Mouse (Mus musculus): ENCODE results near the gene Igsf11. TPM values are rescaled to one million over a fixed set of nuclear protein-coding genes. Genes with fewer than 3 reads are reported as not detected.

Igsf11 gene
- polyA plus RNA-seq, 1 experiment from 2014 or later: 1.6 TPM

DNA sequence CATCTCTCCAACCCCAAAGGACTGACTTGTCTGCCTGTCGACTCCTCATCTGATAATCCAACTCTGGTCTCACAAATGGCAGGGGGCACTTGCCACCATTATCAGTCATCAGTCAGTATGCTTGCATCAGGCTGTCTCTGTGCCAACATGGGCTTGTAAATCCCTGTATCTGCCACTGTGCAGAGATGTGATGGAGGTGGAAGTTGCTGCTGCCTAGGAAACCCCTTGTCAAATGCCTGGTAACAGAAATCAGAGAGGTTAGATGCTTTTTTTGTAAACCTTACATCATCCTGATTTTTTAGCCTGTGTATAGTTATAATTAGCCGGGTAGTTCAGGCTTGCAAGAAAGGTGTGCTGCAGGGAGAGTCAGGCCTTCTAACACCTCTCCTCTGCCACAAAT lies 69.4 kb downstream of the Igsf11 start:
- H3K9me3 ChIP-seq (ENCODE audit: control insufficient read depth): no peaks in the 10 kb centered on the region
- H3K4me2 ChIP-seq (replicated peaks; ENCODE audit: low read depth): no peak overlapping the region
- no peak for ATAC-seq
- H3K36me3 ChIP-seq (ENCODE audit: control insufficient read depth, insufficient read depth): no peaks in the 10 kb centered on the region
- H3K4me3 ChIP-seq (ENCODE audit: low read depth, low read length): no peak overlapping the region
- no peaks in the 10 kb centered on the region for H3K27me3 ChIP-seq (replicated peaks; ENCODE audit: control insufficient read depth, insufficient read depth, low read length)
- H3K4me1 ChIP-seq (replicated peaks; ENCODE audit: control insufficient read depth, insufficient read depth, low read length): no peaks in the 10 kb centered on the region
- no peak overlapping the region for H3K27ac ChIP-seq (ENCODE audit: low read depth, low read length)
- no peak overlapping the region for H3K9ac ChIP-seq (ENCODE audit: low read depth, low read length)
- TF ChIP-seq CTCF (IDR thresholded peaks at IDR 0.05; ENCODE audit: low read depth): no peak
- WGBS: 90% methylated on average over 2 of the region's 2 CpGs

- H3K9me3 ChIP-seq (ENCODE audit: control insufficient read depth): no peaks in the 10 kb centered on the region
- no peaks in the 10 kb centered on the region for H3K4me1 ChIP-seq (replicated peaks; ENCODE audit: control insufficient read depth, insufficient read depth, low read length)
- ATAC-seq: no peak
- 76% methylated on average over 9 of the region's 9 CpGs for WGBS
- no peak overlapping the region for H3K4me2 ChIP-seq (replicated peaks; ENCODE audit: low read depth)
- no peak overlapping the region for H3K4me3 ChIP-seq (ENCODE audit: low read depth, low read length)
- no peaks in the 10 kb centered on the region for H3K36me3 ChIP-seq (ENCODE audit: control insufficient read depth, insufficient read depth)
- no peak for TF ChIP-seq CTCF (IDR thresholded peaks at IDR 0.05; ENCODE audit: low read depth)
- no peak overlapping the region for H3K9ac ChIP-seq (ENCODE audit: low read depth, low read length)
- H3K27ac ChIP-seq (ENCODE audit: low read depth, low read length): no peak overlapping the region
- H3K27me3 ChIP-seq (replicated peaks; ENCODE audit: control insufficient read depth, insufficient read depth, low read length): no peaks in the 10 kb centered on the region
Measured at GRCm38 (mm10) chr16:38962695-38963094, 70.2 kb downstream of the Igsf11 start.

- Histone ChIP-seq H3K27ac (ENCODE audit: low read depth, low read length) (no peak overlapping the region), H3K36me3 (ENCODE audit: control insufficient read depth, insufficient read depth) (no peaks in the 10 kb centered on the region), H3K9ac (ENCODE audit: low read depth, low read length) (no peak overlapping the region), H3K4me2 (replicated peaks; ENCODE audit: low read depth) (no peak overlapping the region), H3K9me3 (ENCODE audit: control insufficient read depth) (no peaks in the 10 kb centered on the region), H3K4me1 (replicated peaks; ENCODE audit: control insufficient read depth, insufficient read depth, low read length) (no peaks in the 10 kb centered on the region), H3K27me3 (replicated peaks; ENCODE audit: control insufficient read depth, insufficient read depth, low read length) (no peaks in the 10 kb centered on the region), H3K4me3 (ENCODE audit: low read depth, low read length) (no peak overlapping the region)
- 85% methylated on average over 10 of the region's 10 CpGs for WGBS
- TF ChIP-seq CTCF (IDR thresholded peaks at IDR 0.05; ENCODE audit: low read depth): no peak
- ATAC-seq: no peak
Measured at GRCm38 (mm10) chr16:38967026-38967425, 74.6 kb downstream of the Igsf11 start.

DNA sequence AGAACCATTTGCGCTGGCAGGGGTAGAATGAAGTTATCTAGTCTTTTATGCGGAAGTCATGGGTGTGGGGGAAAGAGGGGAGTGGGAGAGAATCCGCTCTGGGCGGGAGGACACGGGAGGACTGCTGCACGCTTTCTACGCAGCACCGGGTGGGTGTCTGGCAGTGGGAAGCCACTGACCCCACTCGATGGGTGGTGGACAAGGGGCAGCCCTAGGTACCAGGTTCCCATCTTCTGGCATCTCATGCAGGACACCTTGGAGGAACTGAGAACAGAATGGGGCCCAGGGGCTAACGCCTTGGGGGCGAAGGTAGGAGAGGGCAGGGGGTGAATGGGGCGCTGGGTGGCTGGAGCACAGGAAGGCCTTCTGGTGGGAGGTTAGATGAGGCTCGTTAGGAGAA lies 83.7 kb downstream of the Igsf11 start:
- H3K4me3 ChIP-seq (ENCODE audit: low read depth, low read length): no peak overlapping the region
- H3K4me2 ChIP-seq (replicated peaks; ENCODE audit: low read depth): no peak overlapping the region
- no peak overlapping the region for H3K27ac ChIP-seq (ENCODE audit: low read depth, low read length)
- no peaks in the 10 kb centered on the region for H3K27me3 ChIP-seq (replicated peaks; ENCODE audit: control insufficient read depth, insufficient read depth, low read length)
- no peak for ATAC-seq
- H3K9me3 ChIP-seq (ENCODE audit: control insufficient read depth): no peaks in the 10 kb centered on the region
- TF ChIP-seq CTCF (IDR thresholded peaks at IDR 0.05; ENCODE audit: low read depth): no peak
- 72% methylated on average over 13 of the region's 13 CpGs for WGBS
- no peak overlapping the region for H3K9ac ChIP-seq (ENCODE audit: low read depth, low read length)
- H3K4me1 ChIP-seq (replicated peaks; ENCODE audit: control insufficient read depth, insufficient read depth, low read length): no peaks in the 10 kb centered on the region
- H3K36me3 ChIP-seq (ENCODE audit: control insufficient read depth, insufficient read depth): no peaks in the 10 kb centered on the region

DNA sequence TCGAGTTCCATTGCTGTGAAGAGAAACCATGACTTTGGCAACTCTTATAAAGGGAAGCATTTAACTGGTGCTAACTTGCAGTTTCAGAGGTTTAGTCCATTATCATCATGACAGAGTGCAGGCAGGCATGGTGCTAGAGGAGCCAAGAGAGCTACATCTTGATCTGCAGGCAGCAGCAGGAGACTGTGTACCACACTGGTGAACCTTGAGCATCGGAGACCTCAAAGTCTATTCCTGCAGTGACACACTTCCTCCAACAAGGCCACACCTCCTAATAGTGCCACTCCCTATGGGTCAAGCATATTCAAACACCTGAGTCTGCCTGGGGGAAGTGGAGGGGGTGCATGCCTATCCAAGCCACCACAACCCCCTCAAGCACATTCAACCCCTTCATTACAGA lies 86.1 kb downstream of the Igsf11 start:
- no peaks in the 10 kb centered on the region for H3K4me1 ChIP-seq (replicated peaks; ENCODE audit: control insufficient read depth, insufficient read depth, low read length)
- 78% methylated on average over 2 of the region's 2 CpGs for WGBS
- no peaks in the 10 kb centered on the region for H3K36me3 ChIP-seq (ENCODE audit: control insufficient read depth, insufficient read depth)
- TF ChIP-seq CTCF (IDR thresholded peaks at IDR 0.05; ENCODE audit: low read depth): no peak
- no peak for ATAC-seq
- no peak overlapping the region for H3K4me2 ChIP-seq (replicated peaks; ENCODE audit: low read depth)
- no peak overlapping the region for H3K27ac ChIP-seq (ENCODE audit: low read depth, low read length)
- no peak overlapping the region for H3K9ac ChIP-seq (ENCODE audit: low read depth, low read length)
- H3K4me3 ChIP-seq (ENCODE audit: low read depth, low read length): no peak overlapping the region
- no peaks in the 10 kb centered on the region for H3K9me3 ChIP-seq (ENCODE audit: control insufficient read depth)
- H3K27me3 ChIP-seq (replicated peaks; ENCODE audit: control insufficient read depth, insufficient read depth, low read length): no peaks in the 10 kb centered on the region

DNA sequence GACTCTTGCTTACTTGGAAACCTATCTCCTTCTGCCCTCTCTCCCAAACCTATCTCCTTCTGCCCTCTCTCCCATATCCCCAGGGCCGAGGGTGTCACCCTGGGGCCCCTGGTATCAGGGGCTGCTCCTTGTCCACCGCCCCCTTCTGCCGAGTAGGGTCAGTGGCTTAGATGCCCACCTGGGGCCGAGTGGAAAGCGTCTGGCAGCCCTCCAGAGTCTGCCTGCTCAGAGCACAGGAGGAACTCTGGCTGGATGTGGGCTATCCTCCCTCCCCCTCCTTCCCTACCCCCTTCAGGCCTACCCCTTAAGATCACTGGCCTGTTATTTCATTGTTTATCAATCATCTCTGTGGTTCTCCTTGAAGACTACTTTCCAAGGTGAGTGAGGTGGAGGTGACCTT lies 88.1 kb downstream of the Igsf11 start:
- H3K27ac ChIP-seq (ENCODE audit: low read depth, low read length): no peak overlapping the region
- no peak for ATAC-seq
- H3K9me3 ChIP-seq (ENCODE audit: control insufficient read depth): no peaks in the 10 kb centered on the region
- no peak overlapping the region for H3K9ac ChIP-seq (ENCODE audit: low read depth, low read length)
- H3K36me3 ChIP-seq (ENCODE audit: control insufficient read depth, insufficient read depth): no peaks in the 10 kb centered on the region
- WGBS: 45% methylated on average over 5 of the region's 5 CpGs
- H3K4me1 ChIP-seq (replicated peaks; ENCODE audit: control insufficient read depth, insufficient read depth, low read length): no peaks in the 10 kb centered on the region
- H3K4me3 ChIP-seq (ENCODE audit: low read depth, low read length): no peak overlapping the region
- H3K27me3 ChIP-seq (replicated peaks; ENCODE audit: control insufficient read depth, insufficient read depth, low read length): no peaks in the 10 kb centered on the region
- TF ChIP-seq CTCF (IDR thresholded peaks at IDR 0.05; ENCODE audit: low read depth): no peak
- no peak overlapping the region for H3K4me2 ChIP-seq (replicated peaks; ENCODE audit: low read depth)

- ATAC-seq: no peak
- H3K36me3 ChIP-seq (ENCODE audit: control insufficient read depth, insufficient read depth): no peaks in the 10 kb centered on the region
- no peak overlapping the region for H3K27ac ChIP-seq (ENCODE audit: low read depth, low read length)
- no peaks in the 10 kb centered on the region for H3K9me3 ChIP-seq (ENCODE audit: control insufficient read depth)
- no peak overlapping the region for H3K4me2 ChIP-seq (replicated peaks; ENCODE audit: low read depth)
- no peaks in the 10 kb centered on the region for H3K4me1 ChIP-seq (replicated peaks; ENCODE audit: control insufficient read depth, insufficient read depth, low read length)
- no peak overlapping the region for H3K9ac ChIP-seq (ENCODE audit: low read depth, low read length)
- no peak for TF ChIP-seq CTCF (IDR thresholded peaks at IDR 0.05; ENCODE audit: low read depth)
- WGBS: 36% methylated on average over 5 of the region's 5 CpGs
- H3K27me3 ChIP-seq (replicated peaks; ENCODE audit: control insufficient read depth, insufficient read depth, low read length): no peaks in the 10 kb centered on the region
- no peak overlapping the region for H3K4me3 ChIP-seq (ENCODE audit: low read depth, low read length)
Measured at GRCm38 (mm10) chr16:38982051-38982450, 89.6 kb downstream of the Igsf11 start.

Measured in intestine, postnatal 0 days (tissue).